In the genomic region with DNA sequence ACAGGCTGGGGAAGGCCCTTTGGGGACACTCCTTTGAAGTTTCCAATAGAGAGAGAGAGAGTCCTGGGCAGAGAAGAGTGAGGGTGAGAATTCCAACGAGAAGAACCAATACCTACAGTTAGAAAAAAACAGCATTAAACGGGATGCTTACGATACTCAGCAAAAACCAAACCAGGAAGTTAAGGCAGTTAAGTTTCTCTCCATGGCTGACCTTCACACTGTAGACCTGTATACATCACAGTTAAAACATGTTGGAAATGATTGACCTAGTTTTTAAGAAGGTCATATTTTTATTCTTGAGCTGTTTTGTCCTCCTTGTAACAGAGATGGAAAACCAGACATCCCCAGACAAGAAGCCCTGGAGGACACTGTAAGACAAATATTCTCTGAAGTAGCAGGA, we compare ENCODE assay signal across 8 mouse cellular contexts.
"Had no signal": no experiment of that assay in that cellular context is flagged by ENCODE, and none has a peak within 500 bp of the region (broad histone marks: within the 10 kb centered on the region; RNA-seq: fewer than 3 reads in every experiment).

No protein-coding gene starts in this region.

- H3K27ac ChIP-seq: limb, embryonic 15.5 days; midbrain, embryonic 13.5 days had no signal

- ATAC-seq: midbrain, embryonic 13.5 days had no signal

- H3K27me3 ChIP-seq: limb, embryonic 15.5 days; midbrain, embryonic 13.5 days had no signal

- H3K36me3 ChIP-seq: limb, embryonic 15.5 days; midbrain, embryonic 13.5 days had no signal

- H3K4me1 ChIP-seq: midbrain, embryonic 13.5 days had no signal

- H3K9ac ChIP-seq: limb, embryonic 15.5 days; midbrain, embryonic 13.5 days had no signal

- H3K9me3 ChIP-seq: limb, embryonic 15.5 days; midbrain, embryonic 13.5 days had no signal

- DNase-seq: layer of hippocampus, postnatal 36 days; right cerebral cortex, adult 18-20 months; right cerebral cortex, postnatal 4 days; spleen, adult 18-20 months; thymus, adult 18-20 months; thymus, postnatal 14 days had no signal

- H3K4me3 ChIP-seq: limb, embryonic 15.5 days; midbrain, embryonic 13.5 days had no signal

- H3K4me2 ChIP-seq: limb, embryonic 15.5 days; midbrain, embryonic 13.5 days had no signal
